Mouse (Mus musculus) bone marrow macrophage, adult 2 months (primary cell): ENCODE results near the gene Med10.

Experiments
- CTCF ChIP-seq: IDR thresholded peaks from 2 replicates; pipeline ENCODE4 v1.5.1; 2012; ENCODE audit warnings: low read depth, mild to moderate bottlenecking, low read length, moderate library complexity
- POLR2A ChIP-seq: IDR thresholded peaks from 2 replicates; pipeline ENCODE4 v1.6.1; 2012; ENCODE audit warnings: mild to moderate bottlenecking, low read depth, low read length, borderline replicate concordance

DNA sequence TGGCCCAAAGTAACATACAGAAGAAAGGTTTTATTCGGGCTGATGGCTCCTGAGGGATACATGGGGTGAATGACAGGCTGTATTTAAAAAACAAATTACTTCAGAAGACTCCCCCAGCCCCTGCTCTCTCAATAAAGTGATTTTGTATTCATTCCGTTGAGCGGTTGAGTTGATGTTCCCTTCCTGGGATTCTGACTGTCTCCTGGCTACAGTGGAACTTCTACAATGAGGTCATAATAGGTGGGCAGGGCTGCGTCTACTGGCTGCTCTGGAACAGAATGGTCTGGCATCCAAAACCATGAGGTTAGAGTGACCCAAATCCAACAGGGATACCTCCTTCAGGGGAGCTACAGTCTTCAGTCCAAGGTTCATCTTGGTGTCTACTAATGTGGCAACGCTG, at the start of gene Med10:
- TF ChIP-seq CTCF (no peak), POLR2A (no peak)
